Mouse (Mus musculus) layer of hippocampus, postnatal 10 days (tissue): ENCODE data around the gene Gm13271. TPM values are rescaled to one million over a fixed set of nuclear protein-coding genes. Genes with fewer than 3 reads are reported as not detected.
A peak's percentile ranks its signal among the peaks of the same experiment; 100 is the strongest.
"Not testable (repeated sequence)": the region's sequence is repeated elsewhere in the genome, so short reads cannot be mapped to it uniquely, and the experiment has no call there.

Experiments used
- DNase-seq, 2 experiments: peaks; one replicate each; pipeline ENCODE4 v3.0.0; 2021; ENCODE audit warnings: low spot score in 2 of 2
- long read RNA-seq: library from polyadenylated mRNA; stranded (forward); transcript quantifications from one replicate; pipeline ENCODE4 v2.0.0, GENCODE M21; 2023
- total RNA-seq, 2 experiments: library from RNA; stranded (reverse); gene quantifications; 2 replicates each; pipeline ENCODE4 v1.2.3; 2021

Gene Gm13271
- not detected for total RNA-seq
- long read RNA-seq: 0 reads

- peak; percentile 78 to 81 for DNase-seq
These were observed at the start of gene Gm13271 for GRCm38 (mm10) chr4:88754818-88755340. TSS of gene Gm13271 (plus strand) at chr4:88754868.

GRCm38 (mm10) chr4:88705924-88706323 is 48.7 kb upstream of the Gm13271 start:
- no peak for DNase-seq

GRCm38 (mm10) chr4:88707128-88707826 is 47.4 kb upstream of the Gm13271 start:
- no peak for DNase-seq

GRCm38 (mm10) chr4:88714281-88714680 is 40.4 kb upstream of the Gm13271 start:
- DNase-seq: no peak

- DNase-seq: no peak
These were observed 39.6 kb upstream of the Gm13271 start for GRCm38 (mm10) chr4:88715059-88715458.

GRCm38 (mm10) chr4:88718715-88719114 is 36.0 kb upstream of the Gm13271 start:
- no peak for DNase-seq

GRCm38 (mm10) chr4:88721791-88722721 is 32.6 kb upstream of the Gm13271 start, which contains the start of the genes Gm26566 and Klhl9:
TSS of gene Gm26566 (plus strand) at chr4:88721805.
TSS of gene Klhl9 (minus strand) at chr4:88722465.
- DNase-seq: peak; percentile 91 to 93

- no peak for DNase-seq
These were observed 31.1 kb upstream of the Gm13271 start for GRCm38 (mm10) chr4:88723497-88724090.

- no peak for DNase-seq
These were observed 27.9 kb upstream of the Gm13271 start for GRCm38 (mm10) chr4:88726727-88727126.

GRCm38 (mm10) chr4:88727324-88727723 is 27.3 kb upstream of the Gm13271 start:
- no peak for DNase-seq

GRCm38 (mm10) chr4:88738480-88738879 is 16.2 kb upstream of the Gm13271 start:
- DNase-seq: peak; percentile 62 to 66

GRCm38 (mm10) chr4:88739036-88739435 is 15.6 kb upstream of the Gm13271 start:
- DNase-seq: no peak

- no peak for DNase-seq
These were observed 13.2 kb upstream of the Gm13271 start for GRCm38 (mm10) chr4:88741426-88741825.

- no peak for DNase-seq
These were observed 11.8 kb upstream of the Gm13271 start for GRCm38 (mm10) chr4:88742771-88743371.

GRCm38 (mm10) chr4:88744207-88744606 is 10.5 kb upstream of the Gm13271 start:
- no peak for DNase-seq

- DNase-seq: no peak
These were observed 4.7 kb upstream of the Gm13271 start for GRCm38 (mm10) chr4:88749926-88750325.

- DNase-seq: peak in 1 of 2 experiments; percentile 17
These were observed 2.2 kb downstream of the Gm13271 start for GRCm38 (mm10) chr4:88756581-88757513.

GRCm38 (mm10) chr4:88757628-88758031 is 3.0 kb downstream of the Gm13271 start:
- peak; percentile 93 to 94 for DNase-seq

GRCm38 (mm10) chr4:88758751-88759150 is 4.1 kb downstream of the Gm13271 start:
- DNase-seq: not testable (repeated sequence)
